Mouse (Mus musculus) liver, embryonic 16.5 days (tissue): Measurements from ENCODE around the gene Otog. TPM values are rescaled to one million over a fixed set of nuclear protein-coding genes. Genes with fewer than 3 reads are reported as not detected.

Experiments used
- ATAC-seq: fragments of 200-750 bp; cut with Nextera tagmentation; 2 replicates; pipeline ENCODE4 v1.8.0; 2017; ENCODE audit warnings: low read depth, mild to moderate bottlenecking, moderate number of reproducible peaks, moderate library complexity
- H3K27ac ChIP-seq: fragments of 300-500 bp; sonication (generic); 2 replicates; pipeline ENCODE4 v1.5.1; 2014; ENCODE audit warnings: mild to moderate bottlenecking, low read length
- H3K27me3 ChIP-seq: fragments of 300-500 bp; sonication (generic); 2 replicates; pipeline ENCODE4 v1.6.1; 2014; ENCODE audit warnings: low read depth, low read length, mixed read lengths; ENCODE audit not compliant: control insufficient read depth, insufficient read depth
- H3K36me3 ChIP-seq: fragments of 300-500 bp; sonication (generic); 2 replicates; pipeline ENCODE4 v1.6.1; 2014; ENCODE audit warnings: mild to moderate bottlenecking; ENCODE audit not compliant: control insufficient read depth, insufficient read depth
- H3K4me1 ChIP-seq: fragments of 300-500 bp; sonication (generic); 2 replicates; pipeline ENCODE4 v1.6.1; 2014; ENCODE audit warnings: low read depth, low read length, mixed read lengths; ENCODE audit not compliant: control insufficient read depth
- H3K4me2 ChIP-seq: fragments of 300-500 bp; sonication (generic); 2 replicates; pipeline ENCODE4 v1.6.1; 2014; ENCODE audit warnings: low read depth, low read length, mixed read lengths
- H3K4me3 ChIP-seq: fragments of 300-500 bp; sonication (generic); 2 replicates; pipeline ENCODE4 v1.5.1; 2014; ENCODE audit warnings: low read depth, mild to moderate bottlenecking, low read length
- H3K9ac ChIP-seq: fragments of 300-500 bp; sonication (generic); 2 replicates; pipeline ENCODE4 v1.6.1; 2014; ENCODE audit warnings: low read depth, low read length
- H3K9me3 ChIP-seq: fragments of 300-500 bp; sonication (generic); replicated peaks from 2 replicates; pipeline ENCODE4 v1.6.1; 2016; ENCODE audit warnings: low read length; ENCODE audit not compliant: control insufficient read depth
- WGBS: fragments of 180-500 bp; shearing (Covaris S2); extraction: QIAGEN DNeasy Blood & Tissue Kit; methylation state at CpG from one replicate; pipeline ENCODE4 v1.1.7; 2014; ENCODE audit not compliant: insufficient replicate concordance; 5-methylcytosine and 5-hydroxymethylcytosine counted together
- polyA plus RNA-seq: library from polyadenylated mRNA; unstranded; fragments of >200 nt; fragmentation: Nextera tagmentation; extraction: Ambion mirVana; gene quantifications from 2 replicates; pipeline ENCODE4 v1.2.1, GENCODE M21; 2015

Gene Otog
- polyA plus RNA-seq, 1 experiment from 2014 or later = not detected

- no peaks in the 10 kb centered on the region for H3K9me3 ChIP-seq
- 12% methylated on average over 11 of the region's 11 CpGs for WGBS
- H3K4me3 ChIP-seq = no peak overlapping the region
- H3K9ac ChIP-seq = no peak overlapping the region
- no peaks in the 10 kb centered on the region for H3K36me3 ChIP-seq
- ATAC-seq = peak; percentile 43; the same call in 1 of the 2 replicates
- no peaks in the 10 kb centered on the region for H3K4me1 ChIP-seq
- no peaks in the 10 kb centered on the region for H3K27me3 ChIP-seq
- no peak overlapping the region for H3K4me2 ChIP-seq
- H3K27ac ChIP-seq = no peak overlapping the region
These were observed 22.4 kb upstream of the Otog start for GRCm38 (mm10) chr7:46218415-46218814.

GRCm38 (mm10) chr7:46220591-46221129 is 20.1 kb upstream of the Otog start:
- H3K9me3 ChIP-seq = no peaks in the 10 kb centered on the region
- ATAC-seq = no peak
- H3K27ac ChIP-seq = no peak overlapping the region
- H3K4me1 ChIP-seq = no peaks in the 10 kb centered on the region
- no peak overlapping the region for H3K4me2 ChIP-seq
- H3K9ac ChIP-seq = no peak overlapping the region
- no peak overlapping the region for H3K4me3 ChIP-seq
- 53% methylated on average over 8 of the region's 8 CpGs for WGBS
- no peaks in the 10 kb centered on the region for H3K36me3 ChIP-seq
- no peaks in the 10 kb centered on the region for H3K27me3 ChIP-seq

GRCm38 (mm10) chr7:46226253-46226652 is 14.5 kb upstream of the Otog start:
- Histone ChIP-seq H3K27ac (no peak overlapping the region), H3K36me3 (no peaks in the 10 kb centered on the region), H3K4me3 (no peak overlapping the region), H3K27me3 (no peaks in the 10 kb centered on the region), H3K9me3 (no peaks in the 10 kb centered on the region), H3K9ac (no peak overlapping the region), H3K4me1 (no peaks in the 10 kb centered on the region), H3K4me2 (no peak overlapping the region)
- ATAC-seq = no peak
- WGBS = 15% methylated on average over 7 of the region's 7 CpGs

GRCm38 (mm10) chr7:46226936-46227335 is 13.9 kb upstream of the Otog start:
- H3K4me1 ChIP-seq = no peaks in the 10 kb centered on the region
- no peak overlapping the region for H3K9ac ChIP-seq
- no peaks in the 10 kb centered on the region for H3K9me3 ChIP-seq
- no peak overlapping the region for H3K4me2 ChIP-seq
- no peak overlapping the region for H3K27ac ChIP-seq
- no peak overlapping the region for H3K4me3 ChIP-seq
- no peaks in the 10 kb centered on the region for H3K27me3 ChIP-seq
- H3K36me3 ChIP-seq = no peaks in the 10 kb centered on the region
- no peak for ATAC-seq
- 50% methylated on average over 4 of the region's 4 CpGs for WGBS

GRCm38 (mm10) chr7:46235948-46236347 is 4.8 kb upstream of the Otog start:
- ATAC-seq = no peak
- H3K9me3 ChIP-seq = no peaks in the 10 kb centered on the region
- H3K4me2 ChIP-seq = no peak overlapping the region
- no peaks in the 10 kb centered on the region for H3K27me3 ChIP-seq
- no peak overlapping the region for H3K27ac ChIP-seq
- 68% methylated on average over 18 of the region's 18 CpGs for WGBS
- no peaks in the 10 kb centered on the region for H3K4me1 ChIP-seq
- H3K9ac ChIP-seq = no peak overlapping the region
- no peak overlapping the region for H3K4me3 ChIP-seq
- no peaks in the 10 kb centered on the region for H3K36me3 ChIP-seq

GRCm38 (mm10) chr7:46236363-46236762 is 4.4 kb upstream of the Otog start:
- WGBS = 63% methylated on average over 15 of the region's 15 CpGs
- Histone ChIP-seq H3K9me3 (no peaks in the 10 kb centered on the region), H3K27ac (no peak overlapping the region), H3K4me2 (no peak overlapping the region), H3K9ac (no peak overlapping the region), H3K36me3 (no peaks in the 10 kb centered on the region), H3K4me1 (no peaks in the 10 kb centered on the region), H3K4me3 (no peak overlapping the region), H3K27me3 (no peaks in the 10 kb centered on the region)
- no peak for ATAC-seq

GRCm38 (mm10) chr7:46237192-46237591 is 3.6 kb upstream of the Otog start:
- WGBS = 55% methylated on average over 7 of the region's 7 CpGs
- no peak for ATAC-seq
- H3K4me3 ChIP-seq = no peak overlapping the region
- H3K36me3 ChIP-seq = no peaks in the 10 kb centered on the region
- H3K4me2 ChIP-seq = no peak overlapping the region
- H3K4me1 ChIP-seq = no peaks in the 10 kb centered on the region
- no peak overlapping the region for H3K27ac ChIP-seq
- H3K9me3 ChIP-seq = no peaks in the 10 kb centered on the region
- H3K9ac ChIP-seq = no peak overlapping the region
- H3K27me3 ChIP-seq = no peaks in the 10 kb centered on the region

GRCm38 (mm10) chr7:46238346-46238745 is 2.4 kb upstream of the Otog start, which contains the start of gene Ush1c:
TSS of gene Ush1c (minus strand) at chr7:46238503.
- Histone ChIP-seq H3K4me3 (no peak within 1 kb of the TSS), H3K9me3 (no peaks in the 10 kb centered on the region), H3K4me2 (no peak within 1 kb of the TSS), H3K9ac (no peak within 1 kb of the TSS), H3K36me3 (no peaks in the 10 kb centered on the region), H3K4me1 (no peaks in the 10 kb centered on the region), H3K27me3 (no peaks in the 10 kb centered on the region), H3K27ac (no peak within 1 kb of the TSS)
- ATAC-seq = no peak
- 24% methylated on average over 10 of the region's 10 CpGs for WGBS

- H3K4me2 ChIP-seq = no peak overlapping the region
- ATAC-seq = no peak
These were observed 696 bp upstream of the Otog start for GRCm38 (mm10) chr7:46240091-46240490.

More at GRCm38 (mm10) chr7:46240091-46240490, 696 bp upstream of the Otog start:
- no peaks in the 10 kb centered on the region for H3K27me3 ChIP-seq
- no peaks in the 10 kb centered on the region for H3K36me3 ChIP-seq
- 56% methylated on average over 4 of the region's 4 CpGs for WGBS
- no peak overlapping the region for H3K27ac ChIP-seq
- no peak overlapping the region for H3K9ac ChIP-seq
- H3K4me1 ChIP-seq = no peaks in the 10 kb centered on the region
- H3K4me3 ChIP-seq = no peak overlapping the region
- H3K9me3 ChIP-seq = no peaks in the 10 kb centered on the region
